Mouse (Mus musculus) layer of hippocampus, postnatal 10 days (tissue): ENCODE results near the gene Teddm2. TPM values are rescaled to one million over a fixed set of nuclear protein-coding genes. Genes with fewer than 3 reads are reported as not detected.

Experiments used
- DNase-seq, 2 experiments: peaks; one replicate each; pipeline ENCODE4 v3.0.0; 2021; ENCODE audit warnings: low spot score in 2 of 2
- microRNA-seq, 2 experiments: library from miRNA; unstranded; fragments of <30 nt; microRNA quantifications; one replicate each; pipeline ENCODE4 v1.2.0; 2021
- total RNA-seq, 2 experiments: library from RNA; stranded (reverse); gene quantifications; 2 replicates each; pipeline ENCODE4 v1.2.3; 2021

Teddm2 gene
- total RNA-seq, 2 experiments from 2014 or later: 1.7 to 2.7 TPM

- DNase-seq: no peak
Observed at GRCm38 (mm10) chr1:153842121-153842740, 57.8 kb downstream of the Teddm2 start.

- DNase-seq: no peak
Observed at GRCm38 (mm10) chr1:153836036-153836435, 64.0 kb downstream of the Teddm2 start.

DNA sequence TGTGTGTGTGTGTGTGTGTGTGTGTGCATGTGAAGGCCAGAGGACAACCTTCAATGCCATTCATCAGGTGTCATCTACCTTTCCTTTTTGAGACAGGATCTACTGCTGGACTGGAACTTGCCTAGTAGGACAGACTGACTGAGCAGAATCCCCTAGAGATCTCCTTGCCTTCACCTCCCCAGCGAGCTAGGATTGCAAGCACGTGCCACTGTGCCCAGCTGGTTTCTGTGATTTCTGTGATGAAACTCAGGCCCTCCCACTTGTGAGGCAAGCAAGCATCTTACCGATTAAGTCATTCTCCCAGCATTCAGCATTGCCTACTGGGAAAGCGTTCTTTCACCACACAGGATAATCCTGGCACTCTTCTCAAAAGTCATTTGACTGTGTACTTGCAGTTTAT is 69.3 kb downstream of the Teddm2 start:
- no peak for DNase-seq

DNA sequence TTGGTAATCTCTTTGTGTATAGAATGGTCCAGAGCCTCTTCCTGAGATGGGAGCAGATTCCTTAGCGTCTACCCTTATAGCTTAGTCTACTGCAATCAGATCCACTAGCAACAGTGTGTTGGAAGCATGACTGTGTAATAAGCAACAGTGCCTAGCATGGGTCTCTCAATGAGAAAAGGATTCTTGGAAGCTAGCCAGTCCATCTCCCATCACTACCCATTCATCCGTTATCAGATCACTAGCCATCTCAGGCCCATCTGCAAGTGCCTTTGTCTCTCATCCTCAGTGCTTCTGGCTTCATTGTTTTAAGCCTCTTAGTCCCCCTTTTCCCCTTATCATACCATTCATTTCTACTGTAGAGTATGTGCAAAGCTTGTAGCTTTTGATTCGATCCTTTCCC is 79.8 kb downstream of the Teddm2 start:
- no peak for DNase-seq

DNA sequence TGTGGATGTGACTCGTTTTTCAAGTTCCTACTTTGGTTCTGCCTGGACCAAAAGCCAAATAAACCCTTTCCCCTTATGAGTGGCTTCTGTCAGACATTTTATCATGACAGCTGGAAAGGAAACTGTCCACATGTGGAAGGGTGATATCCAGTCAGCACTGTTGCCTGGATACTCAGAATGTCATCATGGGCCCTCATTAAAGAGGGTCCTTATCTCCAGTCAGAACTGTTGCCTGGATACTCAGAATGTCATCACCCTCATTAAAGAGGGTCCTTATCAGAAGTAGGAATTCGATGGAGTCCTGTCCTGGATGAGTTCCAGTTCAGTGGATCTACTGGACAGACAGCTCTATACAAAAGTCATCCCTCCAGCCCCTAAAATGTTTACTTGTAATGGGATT is 85.8 kb downstream of the Teddm2 start:
- DNase-seq: no peak

DNA sequence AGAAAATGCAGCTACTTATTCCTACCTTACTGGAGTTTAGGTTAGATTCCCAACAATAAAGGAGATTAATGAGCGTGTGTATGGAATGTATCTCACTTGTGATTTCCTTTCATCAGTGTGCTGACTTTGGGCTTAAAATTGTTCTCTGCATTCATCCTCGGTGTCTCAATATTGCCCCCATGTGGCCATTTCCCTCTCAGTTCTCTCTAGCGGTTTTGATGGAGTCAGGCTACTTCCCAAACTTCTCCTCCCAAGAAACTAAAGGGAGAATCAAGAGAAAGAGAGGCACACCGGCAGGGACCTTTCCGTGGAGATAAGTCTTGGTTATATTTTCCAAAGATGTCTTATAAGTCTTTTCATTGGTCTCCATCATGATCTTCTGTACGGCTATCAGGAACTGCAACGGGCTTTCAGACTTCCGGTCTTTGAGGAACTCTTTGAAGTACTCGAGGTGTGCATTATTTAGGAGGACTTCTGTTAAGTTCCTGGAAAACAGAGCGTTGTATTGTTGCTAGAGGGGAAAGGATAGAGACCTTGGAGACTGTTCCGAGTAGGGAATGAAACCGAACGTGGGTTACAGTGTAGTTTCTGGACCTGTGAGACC is 92.5 kb downstream of the Teddm2 start:
- peak; percentile 72 to 76 for DNase-seq

GRCm38 (mm10) chr1:153803530-153803929 is 96.5 kb downstream of the Teddm2 start:
- DNase-seq: no peak

DNA sequence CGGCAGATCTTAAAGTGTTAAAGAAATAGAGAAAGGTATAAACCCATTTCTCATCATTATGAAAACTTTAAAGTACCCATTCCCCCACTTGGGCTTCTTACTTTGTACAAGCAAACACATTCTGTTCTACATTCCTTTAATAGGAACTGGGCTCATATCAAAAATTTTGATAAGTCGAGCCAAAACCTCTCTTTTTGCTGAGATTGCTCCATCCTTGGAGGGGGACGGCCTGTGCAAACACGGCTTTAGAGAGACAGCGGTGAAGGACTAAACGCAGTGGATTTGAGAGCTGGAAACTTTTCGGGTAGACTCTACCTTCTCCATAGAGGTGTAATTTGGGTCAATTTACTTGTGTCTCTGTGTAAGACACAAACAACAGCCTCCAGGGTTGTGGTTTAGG is 97.3 kb downstream of the Teddm2 start:
- no peak for DNase-seq

Small RNA genes within 50 kb of the gene (microRNA-seq; reads per million reads assigned to microRNA genes)
- gene Mir8114: 19.2 to 23.7 reads per million in 2 experiments

Other genes with a start within 250 kb of the Teddm2 start
- gene Rgs8, start 247.2 kb downstream of the Teddm2 start, total RNA-seq: 10 to 100 TPM; 31.1 TPM
- gene Rgs16, start 159.9 kb downstream of the Teddm2 start, total RNA-seq: 1 to 10 TPM; 5.0 to 5.1 TPM
- 10 to 100 TPM; 14.7 to 16.0 TPM for gene Rnasel, start 150.8 kb downstream of the Teddm2 start, total RNA-seq
- under 1 TPM; 0.57 to 0.71 TPM for gene Rgsl1, start 56.1 kb downstream of the Teddm2 start, total RNA-seq
- gene Teddm1b, start 25.9 kb downstream of the Teddm2 start, total RNA-seq: not detected
- gene Teddm1a, start 8.5 kb downstream of the Teddm2 start, total RNA-seq: not detected
- gene Glul, start 284 bp downstream of the Teddm2 start, total RNA-seq: 1,000 to 10,000 TPM; 1,051 to 1,097 TPM